Mouse (Mus musculus): ENCODE results near the gene Gm17949.

The Gm17949 gene

DNA sequence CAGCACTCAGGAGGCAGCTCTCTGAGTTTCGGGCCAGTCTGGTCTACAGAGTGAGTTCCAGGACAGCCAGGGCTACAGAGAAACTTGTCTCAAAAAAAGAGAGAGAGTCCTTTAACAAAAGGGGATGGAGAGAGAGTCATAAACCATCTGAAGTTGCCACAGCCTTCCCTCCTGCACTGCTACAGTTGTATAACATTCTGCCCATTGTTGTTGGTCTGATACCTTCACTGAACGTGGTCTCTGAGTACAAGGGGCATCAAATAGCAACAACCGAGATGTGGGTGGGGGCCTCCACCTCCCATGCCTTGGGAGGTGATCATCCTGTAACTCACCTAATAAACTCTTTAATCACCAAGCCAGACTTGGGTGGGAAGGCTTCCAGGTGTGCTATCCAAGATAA is 25.6 kb upstream of the Gm17949 start:
- TF ChIP-seq GATA4 (IDR thresholded peaks at IDR 0.05; ENCODE audit: insufficient replicate concordance, low read length) = no peak

DNA sequence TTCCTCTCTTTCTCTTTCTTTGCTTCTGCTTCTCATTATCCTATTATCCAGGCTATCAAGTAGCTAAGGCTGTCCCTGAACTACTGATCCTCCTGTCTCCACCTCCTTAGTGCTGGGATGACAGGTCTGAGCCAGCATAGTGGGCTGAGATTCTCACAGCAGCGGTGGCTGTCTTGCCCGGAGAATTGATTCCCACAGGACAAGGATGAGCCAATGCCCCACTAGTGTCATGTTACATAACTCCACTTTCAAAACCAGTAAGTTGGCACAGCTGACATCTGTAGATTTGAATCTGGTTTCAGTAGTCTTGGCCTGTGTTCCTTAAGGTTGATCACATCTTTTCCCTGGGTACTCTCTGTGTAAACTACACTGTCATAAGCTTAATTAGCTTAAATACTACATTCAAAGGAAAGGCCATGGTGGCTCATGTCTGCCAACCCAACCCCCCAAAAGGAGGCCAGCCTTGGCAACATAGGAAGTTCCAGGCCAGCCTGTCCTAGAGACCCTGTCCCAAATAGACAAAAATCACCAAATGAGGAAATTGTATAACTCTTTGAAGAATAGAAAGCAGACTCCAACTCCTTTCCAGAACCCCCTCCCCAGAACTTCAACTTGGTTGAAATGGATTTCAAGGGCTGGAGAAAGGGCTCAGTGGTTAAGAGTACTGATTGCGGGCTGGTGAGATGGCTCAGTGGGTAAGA is 25.0 kb upstream of the Gm17949 start:
- TF ChIP-seq GATA4 (IDR thresholded peaks at IDR 0.05; ENCODE audit: insufficient replicate concordance, low read length) = no peak

DNA sequence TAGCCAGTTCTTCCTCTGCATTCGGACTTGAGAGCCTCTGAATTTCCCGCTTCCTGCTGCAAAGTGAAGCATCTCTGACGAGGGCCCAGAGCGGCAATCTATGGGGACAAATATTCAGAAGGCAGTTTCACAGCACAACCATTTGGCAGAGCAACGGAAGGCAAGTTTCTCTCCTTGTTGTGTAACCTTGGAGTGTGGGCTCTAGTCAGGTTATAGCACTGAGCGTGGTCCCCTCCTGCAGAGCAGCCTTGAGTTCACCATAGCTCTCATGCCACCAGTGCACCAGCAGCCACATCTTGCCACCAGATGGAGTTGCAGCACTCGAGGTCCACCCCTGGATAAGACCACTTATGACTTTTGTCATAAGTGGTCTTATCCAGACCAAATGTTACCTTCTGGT is 22.8 kb upstream of the Gm17949 start:
- no peak for TF ChIP-seq GATA4 (IDR thresholded peaks at IDR 0.05; ENCODE audit: insufficient replicate concordance, low read length)

DNA sequence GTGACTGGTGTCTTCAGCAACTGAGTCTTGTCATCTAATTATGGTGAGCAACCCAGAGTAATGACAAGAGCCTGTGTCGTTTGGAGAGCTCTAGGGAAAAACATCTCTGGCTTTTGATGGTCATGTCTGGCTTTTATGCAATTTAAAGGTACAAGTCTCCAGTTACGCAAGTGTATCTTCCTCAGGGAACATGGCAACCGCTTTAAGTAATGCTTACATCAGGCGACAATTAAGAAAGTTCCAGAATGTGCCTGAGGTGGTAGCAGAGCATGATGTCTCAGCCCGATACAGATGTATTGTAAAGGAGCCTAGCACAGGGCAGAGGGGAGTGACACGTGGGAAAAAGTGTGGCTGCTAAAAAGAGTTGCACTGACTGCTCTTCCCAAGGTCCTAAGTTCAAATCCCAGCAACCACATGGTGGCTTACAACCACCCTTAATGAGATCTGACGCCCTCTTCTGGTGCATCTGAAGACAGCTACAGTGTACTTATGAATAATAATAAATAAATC is 22.3 kb upstream of the Gm17949 start:
- TF ChIP-seq GATA4 (IDR thresholded peaks at IDR 0.05; ENCODE audit: insufficient replicate concordance, low read length) = no peak

DNA sequence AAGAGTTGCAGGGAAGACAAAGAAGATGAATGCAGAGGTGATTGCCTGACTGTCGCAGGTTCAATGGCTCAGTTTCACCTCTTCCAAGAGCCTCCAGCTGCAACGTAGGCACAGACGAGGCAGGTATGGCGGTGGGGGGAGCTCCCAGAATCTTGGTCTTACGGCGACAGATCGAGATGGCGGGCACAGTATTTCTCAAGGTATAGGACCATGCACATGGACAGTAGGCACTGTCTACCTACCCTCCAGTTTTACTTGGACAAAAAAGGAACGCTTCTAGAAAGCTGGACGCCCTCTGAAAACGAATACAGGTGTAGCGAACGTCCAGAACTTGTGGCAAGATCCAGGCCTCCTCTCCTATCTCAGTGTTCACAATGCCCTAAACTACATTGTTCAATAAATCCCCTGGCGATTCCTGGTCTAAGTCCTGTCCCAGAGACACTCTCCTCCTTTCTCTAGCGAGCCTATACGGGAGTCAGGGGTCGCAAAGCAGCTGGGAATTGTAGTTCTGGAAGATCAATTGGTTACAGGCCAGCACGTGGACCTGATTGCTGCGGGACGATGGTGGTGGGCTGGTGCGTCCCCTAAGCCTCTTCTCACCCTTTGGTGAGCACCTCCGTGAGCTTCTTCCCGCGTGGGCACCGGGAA is 21.7 kb upstream of the Gm17949 start:
- TF ChIP-seq GATA4 (IDR thresholded peaks at IDR 0.05; ENCODE audit: insufficient replicate concordance, low read length) = no peak

DNA sequence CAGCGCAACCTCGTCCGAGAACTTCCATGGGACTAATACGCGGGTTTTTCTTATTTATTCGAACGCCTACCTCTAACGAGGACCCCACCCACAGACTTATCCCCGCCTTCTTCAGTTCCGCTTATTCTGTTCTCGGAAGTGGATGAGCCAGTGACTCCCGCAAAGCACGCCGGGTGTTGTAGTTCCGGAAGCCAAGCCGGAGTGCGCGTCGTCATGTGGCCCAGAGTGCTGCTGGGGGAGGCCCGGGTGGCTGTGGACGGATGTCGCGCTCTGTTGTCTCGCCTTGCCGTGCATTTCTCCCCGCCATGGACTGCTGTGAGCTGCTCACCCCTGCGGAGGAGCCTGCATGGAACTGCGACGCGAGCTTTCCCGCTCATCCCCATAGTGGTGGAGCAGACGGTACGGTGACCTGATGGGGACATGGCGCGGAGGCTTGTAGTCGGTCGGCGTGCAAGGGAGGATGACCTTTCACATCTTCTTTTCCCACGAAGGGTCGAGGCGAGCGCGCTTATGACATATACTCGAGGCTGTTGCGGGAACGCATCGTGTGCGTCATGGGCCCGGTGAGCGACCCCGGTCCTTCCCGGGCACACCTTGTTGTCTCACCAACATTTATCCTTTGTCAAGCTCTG is 21.0 kb upstream of the Gm17949 start, which contains the start of gene Clpp:
Gene Clpp (plus strand): TSS at position 191 of the 632 bp plus-strand sequence.
- no peak for TF ChIP-seq GATA4 (IDR thresholded peaks at IDR 0.05; ENCODE audit: insufficient replicate concordance, low read length)

DNA sequence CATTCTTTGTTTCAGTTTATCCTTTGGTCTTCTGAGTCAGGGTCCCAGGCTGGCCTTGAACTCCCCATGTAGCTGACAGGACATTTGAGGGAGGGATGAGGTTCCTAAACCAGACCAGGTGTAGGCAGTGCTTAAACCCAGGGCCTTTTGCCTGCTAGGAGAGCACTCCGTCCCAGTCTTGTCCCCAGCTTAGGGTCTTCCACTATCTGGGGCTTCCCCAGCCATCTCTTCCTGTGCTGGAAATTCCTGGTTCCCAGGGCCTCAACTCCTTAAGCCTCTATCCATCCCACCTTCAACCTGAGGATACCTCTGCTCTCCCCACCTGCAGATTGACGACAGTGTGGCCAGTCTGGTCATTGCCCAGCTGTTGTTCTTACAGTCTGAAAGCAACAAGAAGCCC is 20.3 kb upstream of the Gm17949 start:
- TF ChIP-seq GATA4 (IDR thresholded peaks at IDR 0.05; ENCODE audit: insufficient replicate concordance, low read length) = no peak

DNA sequence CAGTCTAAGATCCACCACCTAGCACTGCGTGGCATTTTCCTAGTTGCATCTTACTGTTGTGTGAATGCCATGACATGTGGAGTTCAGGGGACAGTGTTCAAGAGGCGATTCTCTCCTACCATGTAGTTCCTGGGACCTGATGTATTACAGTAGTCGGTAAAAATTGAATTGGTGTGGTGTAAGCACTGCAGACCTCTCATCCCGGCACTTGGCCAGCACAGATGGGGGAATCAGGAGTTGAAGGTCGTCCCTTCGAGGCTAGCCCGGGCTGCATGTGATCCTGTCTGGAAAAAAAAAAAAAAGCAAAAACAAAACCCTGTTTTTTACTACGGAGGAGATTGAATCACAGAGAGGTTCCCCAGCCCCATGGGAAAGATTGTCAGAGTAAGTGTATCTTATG is 16.2 kb upstream of the Gm17949 start:
- no peak for TF ChIP-seq GATA4 (IDR thresholded peaks at IDR 0.05; ENCODE audit: insufficient replicate concordance, low read length)

DNA sequence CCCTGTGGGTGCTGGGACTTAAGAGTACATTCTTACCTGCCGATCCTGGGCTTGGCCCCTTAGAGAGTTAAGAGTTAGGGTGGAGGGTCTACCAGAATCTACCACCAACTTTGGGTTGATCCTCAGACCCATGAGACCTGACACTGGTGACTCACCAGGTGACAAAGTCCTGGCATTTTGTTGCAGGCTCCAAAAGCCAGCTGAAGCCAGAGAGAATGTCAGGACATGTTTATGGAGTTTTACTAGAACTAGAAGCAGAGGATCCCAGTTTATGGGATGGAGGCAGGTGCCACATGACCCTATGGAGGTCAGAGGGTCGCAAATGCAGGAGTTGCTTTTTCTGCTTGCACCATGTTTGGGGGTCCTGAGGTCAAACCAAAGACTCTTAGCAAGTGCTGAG is 14.8 kb upstream of the Gm17949 start:
- TF ChIP-seq GATA4 (IDR thresholded peaks at IDR 0.05; ENCODE audit: insufficient replicate concordance, low read length) = no peak

DNA sequence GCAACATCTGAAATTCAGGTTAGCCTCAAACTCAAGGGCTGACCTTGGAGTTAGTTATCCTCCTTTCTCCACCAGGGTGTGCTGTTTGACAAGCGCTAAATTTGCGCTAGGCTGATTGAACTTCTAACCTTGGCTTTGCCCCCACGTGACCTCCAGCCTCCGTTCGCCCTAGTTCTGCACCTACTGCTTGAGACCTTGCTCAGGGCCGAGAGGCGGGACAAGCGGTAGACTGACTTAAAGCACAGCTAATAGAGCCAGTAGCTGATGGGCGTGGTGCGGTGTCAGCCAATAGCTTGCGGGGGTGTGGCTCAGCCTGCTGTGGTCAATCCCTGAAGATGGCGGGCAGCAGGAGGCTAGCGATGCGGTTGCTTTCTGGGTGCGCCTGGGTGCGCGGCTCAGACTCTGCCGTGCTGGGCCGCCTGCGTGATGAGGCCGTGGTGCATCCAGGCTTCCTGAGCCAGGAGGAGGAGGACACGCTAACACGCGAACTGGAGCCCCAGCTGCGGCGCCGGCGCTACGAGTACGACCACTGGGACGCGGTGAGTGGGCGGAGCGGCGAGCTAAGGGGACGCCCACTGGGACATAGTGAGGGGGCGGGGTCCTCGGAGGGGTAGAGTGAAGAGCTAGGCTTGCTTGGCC is 14.1 kb upstream of the Gm17949 start, which contains the start of gene Alkbh7:
Gene Alkbh7 (plus strand): TSS at position 311 of the 639 bp plus-strand sequence.
- no peak; the same call in 1 of the 2 replicates for TF ChIP-seq GATA4 (IDR thresholded peaks at IDR 0.05; ENCODE audit: insufficient replicate concordance, low read length)

DNA sequence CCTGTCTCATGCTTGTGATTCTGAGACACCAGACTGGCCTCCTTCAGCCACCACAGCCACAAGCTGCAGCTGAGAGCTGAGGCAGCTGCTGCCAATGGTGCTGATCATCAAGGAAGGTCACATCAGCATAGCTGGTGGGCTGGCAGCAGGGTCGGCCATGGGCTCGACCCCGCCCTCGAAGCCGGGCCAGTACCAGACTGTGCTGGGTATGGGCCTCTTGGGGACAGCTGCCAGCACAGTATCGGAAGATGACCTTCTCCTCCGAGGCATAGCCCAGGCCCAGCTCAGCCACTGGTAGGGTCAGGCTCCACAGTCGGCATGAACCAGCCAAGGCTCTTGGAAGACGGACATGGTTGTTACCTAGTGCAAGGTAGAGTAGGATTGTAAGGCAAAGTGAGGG is 11.9 kb upstream of the Gm17949 start:
- TF ChIP-seq GATA4 (IDR thresholded peaks at IDR 0.05; ENCODE audit: insufficient replicate concordance, low read length) = no peak

DNA sequence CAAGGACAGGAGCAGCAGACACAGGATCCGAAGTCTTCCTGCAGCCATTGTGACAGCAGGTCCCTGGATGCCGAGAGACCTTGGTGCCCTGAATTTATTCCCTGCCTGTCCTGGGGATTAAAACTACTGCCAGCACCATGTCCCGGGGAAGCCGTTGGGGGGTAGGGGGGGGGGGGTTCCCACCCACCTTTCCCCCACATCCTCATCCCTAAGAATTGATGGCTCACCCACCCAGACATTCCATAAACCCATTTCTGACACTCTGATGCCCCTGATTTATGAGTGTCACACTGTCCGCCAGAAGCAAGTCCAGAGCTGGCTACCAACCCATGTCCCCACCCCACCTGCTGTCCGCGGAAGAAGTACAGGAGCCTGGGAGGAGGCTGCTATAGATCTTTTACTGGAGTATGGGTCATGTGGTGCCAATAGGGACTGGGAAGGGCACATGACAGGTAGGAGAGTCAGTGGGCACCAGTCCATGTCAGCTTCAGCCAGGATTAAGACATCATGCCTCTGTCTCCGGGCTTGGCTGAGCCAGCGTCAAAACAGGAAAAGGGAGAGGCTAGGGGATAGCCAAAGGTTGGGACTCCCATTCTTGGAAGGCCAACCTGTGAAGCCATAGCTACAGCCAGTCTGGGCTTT is 11.2 kb upstream of the Gm17949 start, which contains the start of gene Pspn:
Gene Pspn (minus strand): TSS at position 51 of the 642 bp plus-strand sequence.
- TF ChIP-seq GATA4 (IDR thresholded peaks at IDR 0.05; ENCODE audit: insufficient replicate concordance, low read length) = no peak

DNA sequence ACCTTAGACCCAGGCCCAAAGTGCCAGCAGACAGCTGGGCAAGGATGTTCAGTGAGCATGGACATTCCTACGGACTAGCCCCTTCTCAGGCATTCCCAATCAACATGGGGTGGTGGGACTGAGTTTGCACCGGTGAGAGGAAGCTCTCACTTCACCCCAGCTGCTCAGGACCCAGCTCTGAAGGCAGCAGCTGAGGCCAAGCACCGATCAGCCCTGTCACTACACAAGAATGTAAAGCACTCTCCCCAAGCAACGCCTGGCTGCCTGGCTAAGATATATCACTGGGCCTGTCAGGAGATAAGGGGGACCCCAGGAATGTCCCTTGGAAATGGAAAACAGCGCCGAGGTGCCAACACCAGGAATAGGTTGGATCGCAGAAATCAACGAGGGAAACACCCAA is 10.0 kb upstream of the Gm17949 start:
- TF ChIP-seq GATA4 (IDR thresholded peaks at IDR 0.05; ENCODE audit: insufficient replicate concordance, low read length) = no peak

DNA sequence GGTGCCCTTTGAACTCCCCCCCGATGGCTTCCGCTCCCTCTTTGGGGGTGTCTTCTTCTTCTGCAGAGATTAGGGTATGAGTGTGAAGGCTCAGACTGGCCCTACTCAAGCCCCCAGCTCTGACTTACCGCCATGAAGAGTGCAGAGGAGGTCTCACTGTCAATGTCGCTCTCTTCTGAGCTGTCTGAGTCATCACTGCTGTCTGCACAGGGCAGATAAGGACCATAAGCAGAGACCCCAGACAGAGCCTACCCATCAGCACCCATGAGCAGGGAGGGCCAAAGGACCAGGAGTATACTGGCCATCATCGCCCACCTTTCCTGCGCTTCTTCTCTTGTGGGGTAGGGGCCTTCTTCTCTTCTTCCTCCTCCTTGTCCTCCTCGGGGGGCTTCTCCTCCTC is 7.3 kb upstream of the Gm17949 start:
- no peak for TF ChIP-seq GATA4 (IDR thresholded peaks at IDR 0.05; ENCODE audit: insufficient replicate concordance, low read length)

Measured in liver, adult (tissue).